Mouse (Mus musculus): Measurements from ENCODE around the gene Smim24.

The Smim24 gene

GRCm38 (mm10) chr10:81392781-81393185 is at the start of gene Smim24:
Gene Smim24 (plus strand): TSS chr10:81393051.
- no peak for DNase-seq (ENCODE audit: low spot score)

GRCm38 (mm10) chr10:81344421-81345161 is 48.3 kb upstream of the Smim24 start:
- DNase-seq (ENCODE audit: low spot score): no peak

GRCm38 (mm10) chr10:81345162-81345534 is 47.7 kb upstream of the Smim24 start:
- DNase-seq (ENCODE audit: low spot score): no peak

GRCm38 (mm10) chr10:81346453-81347067 is 46.3 kb upstream of the Smim24 start:
- DNase-seq (ENCODE audit: low spot score): peak; percentile 79

GRCm38 (mm10) chr10:81349146-81349545 is 43.7 kb upstream of the Smim24 start:
- DNase-seq (ENCODE audit: low spot score): peak; percentile 66

GRCm38 (mm10) chr10:81349961-81350350 is 42.9 kb upstream of the Smim24 start:
- no peak for DNase-seq (ENCODE audit: low spot score)

GRCm38 (mm10) chr10:81350351-81351063 is 42.3 kb upstream of the Smim24 start, which contains the start of gene Hmg20b:
Gene Hmg20b (minus strand): TSS chr10:81350480.
- peak; percentile 99 for DNase-seq (ENCODE audit: low spot score)

- DNase-seq (ENCODE audit: low spot score): no peak
Measured at GRCm38 (mm10) chr10:81351678-81352291, 41.1 kb upstream of the Smim24 start.

GRCm38 (mm10) chr10:81354738-81355477 is 37.9 kb upstream of the Smim24 start:
- DNase-seq (ENCODE audit: low spot score): no peak

GRCm38 (mm10) chr10:81355533-81355932 is 37.3 kb upstream of the Smim24 start:
- no peak for DNase-seq (ENCODE audit: low spot score)

- DNase-seq (ENCODE audit: low spot score): no peak
Measured at GRCm38 (mm10) chr10:81356352-81356990, 36.4 kb upstream of the Smim24 start.

GRCm38 (mm10) chr10:81356991-81357844 is 35.6 kb upstream of the Smim24 start, which contains the start of gene Mfsd12:
Gene Mfsd12 (plus strand): TSS chr10:81357491.
- DNase-seq (ENCODE audit: low spot score): peak; percentile 93

GRCm38 (mm10) chr10:81358209-81358608 is 34.6 kb upstream of the Smim24 start:
- no peak for DNase-seq (ENCODE audit: low spot score)

GRCm38 (mm10) chr10:81358841-81359240 is 34.0 kb upstream of the Smim24 start:
- no peak for DNase-seq (ENCODE audit: low spot score)

- no peak for DNase-seq (ENCODE audit: low spot score)
Measured at GRCm38 (mm10) chr10:81360721-81361120, 32.1 kb upstream of the Smim24 start.

- no peak for DNase-seq (ENCODE audit: low spot score)
Measured at GRCm38 (mm10) chr10:81362336-81362949, 30.4 kb upstream of the Smim24 start.

GRCm38 (mm10) chr10:81363436-81364346 is 29.2 kb upstream of the Smim24 start:
- no peak for DNase-seq (ENCODE audit: low spot score)

- DNase-seq (ENCODE audit: low spot score): no peak
Measured at GRCm38 (mm10) chr10:81364666-81365065, 28.2 kb upstream of the Smim24 start.

- DNase-seq (ENCODE audit: low spot score): no peak
Measured at GRCm38 (mm10) chr10:81365073-81365472, 27.8 kb upstream of the Smim24 start.

Measured in embryo, embryonic 10.5 days (tissue).